Mouse (Mus musculus) heart, adult 2 months (tissue): Measurements from ENCODE around the gene Tmem94.

ENCODE experiments used
- CTCF ChIP-seq: fragments of 200-600 bp; IDR thresholded peaks from 2 replicates; pipeline ENCODE4 v1.8.1; 2022; ENCODE audit warnings: antibody characterized with exemption, mild to moderate bottlenecking, moderate library complexity
- EP300 ChIP-seq: fragments of 200-500 bp; IDR thresholded peaks from 2 replicates; pipeline ENCODE4 v1.6.1; 2011; ENCODE audit warnings: low read depth, low read length, control low read depth; ENCODE audit not compliant: insufficient read depth
- POLR2A ChIP-seq: fragments of 200-500 bp; IDR thresholded peaks from 2 replicates; pipeline ENCODE4 v1.6.1; 2011; ENCODE audit warnings: mild to moderate bottlenecking, low read depth, low read length, control low read depth; ENCODE audit not compliant: insufficient read depth

- TF ChIP-seq POLR2A = no peak
- TF ChIP-seq CTCF = no peak
- no peak for TF ChIP-seq EP300
These were observed 72.5 kb downstream of the Tmem94 start for GRCm38 (mm10) chr11:115837606-115838345.
